Mouse (Mus musculus) spleen, adult 18-20 months (tissue): ENCODE measurements around the gene Kat7.

Experiments
- DNase-seq, 2 experiments: peaks; one replicate each; pipeline ENCODE4 v3.0.0; 2022; ENCODE audit warnings: mixed read lengths in 2 of 2

Kat7 gene

GRCm38 (mm10) chr11:95333209-95333608 is 23.2 kb upstream of the Kat7 start:
- no peak for DNase-seq

GRCm38 (mm10) chr11:95330662-95331061 is 20.6 kb upstream of the Kat7 start:
- no peak for DNase-seq

GRCm38 (mm10) chr11:95328629-95329028 is 18.6 kb upstream of the Kat7 start:
- DNase-seq, result peak; percentile 42 to 52

GRCm38 (mm10) chr11:95326243-95326642 is 16.2 kb upstream of the Kat7 start:
- DNase-seq, result no peak

- no peak for DNase-seq
These were observed 15.8 kb upstream of the Kat7 start for GRCm38 (mm10) chr11:95325832-95326231.

GRCm38 (mm10) chr11:95324181-95324580 is 14.1 kb upstream of the Kat7 start:
- no peak for DNase-seq

GRCm38 (mm10) chr11:95320010-95320409 is 10.0 kb upstream of the Kat7 start:
- DNase-seq, result no peak

- DNase-seq, result no peak
These were observed 9.5 kb upstream of the Kat7 start for GRCm38 (mm10) chr11:95319506-95319905.

GRCm38 (mm10) chr11:95318116-95318515 is 8.1 kb upstream of the Kat7 start:
- no peak for DNase-seq

GRCm38 (mm10) chr11:95315215-95315955 is 5.3 kb upstream of the Kat7 start:
- no peak for DNase-seq

GRCm38 (mm10) chr11:95311425-95311807 is 1.4 kb upstream of the Kat7 start:
- DNase-seq, result no peak

- peak; percentile 17 to 26 for DNase-seq
These were observed 790 bp upstream of the Kat7 start for GRCm38 (mm10) chr11:95310648-95311424.

GRCm38 (mm10) chr11:95309510-95310006 is 488 bp downstream of the Kat7 start:
- peak; percentile 93 to 96 for DNase-seq

GRCm38 (mm10) chr11:95307526-95307925 is 2.5 kb downstream of the Kat7 start:
- no peak for DNase-seq

GRCm38 (mm10) chr11:95305600-95305999 is 4.4 kb downstream of the Kat7 start:
- DNase-seq, result no peak

GRCm38 (mm10) chr11:95301772-95302171 is 8.3 kb downstream of the Kat7 start:
- DNase-seq, result no peak

- no peak for DNase-seq
These were observed 10.2 kb downstream of the Kat7 start for GRCm38 (mm10) chr11:95299886-95300285.

GRCm38 (mm10) chr11:95298146-95298545 is 11.9 kb downstream of the Kat7 start:
- DNase-seq, result peak in 1 of 2 experiments; percentile 22

- no peak for DNase-seq
These were observed 14.3 kb downstream of the Kat7 start for GRCm38 (mm10) chr11:95295736-95296135.

GRCm38 (mm10) chr11:95293017-95293624 is 16.9 kb downstream of the Kat7 start:
- DNase-seq, result peak; percentile 17 to 37

GRCm38 (mm10) chr11:95291998-95292397 is 18.0 kb downstream of the Kat7 start:
- peak; percentile 19 to 20 for DNase-seq

- no peak for DNase-seq
These were observed 27.7 kb downstream of the Kat7 start for GRCm38 (mm10) chr11:95282331-95282730.

GRCm38 (mm10) chr11:95279061-95279659 is 30.9 kb downstream of the Kat7 start:
- DNase-seq, result no peak
